Comparison of ENCODE assay signal across 11 mouse cellular contexts in the genomic region with DNA sequence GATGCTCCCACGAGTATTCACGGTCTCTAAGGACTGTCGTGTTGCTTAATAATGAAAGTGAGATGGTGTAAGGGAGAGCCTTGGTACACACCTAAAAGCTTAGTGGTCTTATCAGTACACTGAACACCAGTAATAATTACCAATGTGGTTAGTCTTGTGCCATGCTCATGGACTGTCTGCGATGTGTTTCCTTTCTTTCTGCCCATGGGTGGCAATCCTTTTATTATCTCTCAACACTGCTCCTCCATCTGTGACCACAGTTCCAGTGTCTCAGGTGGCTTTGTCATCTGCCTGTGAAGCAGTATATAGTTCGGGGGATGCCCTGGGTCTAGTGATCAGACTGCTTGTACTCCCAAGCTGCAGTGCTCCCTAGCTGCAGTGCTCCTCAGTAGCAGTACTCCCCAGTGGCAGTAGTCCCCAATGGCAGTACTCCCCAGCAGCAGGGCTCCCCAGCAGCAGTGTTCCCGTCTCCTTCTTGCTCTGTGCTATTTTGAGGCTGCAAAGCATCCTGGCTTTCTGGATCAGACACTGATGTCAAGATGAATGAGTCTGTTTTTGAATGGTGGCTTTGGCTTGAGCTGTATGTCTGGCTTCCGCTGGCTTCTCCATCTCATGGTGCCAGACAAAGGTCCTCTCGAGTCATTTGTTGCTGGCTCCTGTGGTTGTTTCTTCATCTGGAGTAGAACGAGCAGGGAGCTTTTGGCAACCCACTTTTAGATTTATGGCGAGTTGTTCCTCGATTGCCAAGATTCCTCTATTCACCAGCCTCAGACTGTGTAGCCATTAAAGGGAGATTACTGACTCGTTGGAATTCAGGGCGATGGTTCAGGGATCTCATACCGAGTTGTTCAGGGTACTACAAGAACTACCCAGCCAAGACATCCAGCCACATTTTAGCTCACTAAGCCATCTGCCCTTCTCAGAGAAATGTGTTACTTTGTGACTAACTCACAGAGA.
DNase-seq lines count a peak whose midpoint lies in the region; ATAC-seq and TF ChIP-seq lines count a peak whose summit lies in the region.
"Had no signal": no experiment of that assay in that cellular context is flagged by ENCODE, and none has a peak within 500 bp of the region (broad histone marks: within the 10 kb centered on the region; RNA-seq: fewer than 3 reads in every experiment).

No protein-coding gene starts in this region.

- no peak for TF ChIP-seq CTCF in layer of hippocampus, adult 2 months (conservative IDR thresholded peaks at IDR 0.05)
- TF ChIP-seq CTCF in Patski (IDR thresholded peaks at IDR 0.05) = no peak

- no peaks in the 10 kb centered on the region for H3K27me3 ChIP-seq in Patski
- H3K27me3 ChIP-seq in lung, embryonic 16.5 days (ENCODE audit: control insufficient read depth, insufficient read depth, low read depth, low read length) = no peaks in the 10 kb centered on the region
- H3K27me3 ChIP-seq: embryonic facial prominence, embryonic 15.5 days had no signal

- H3K9me3 ChIP-seq in lung, embryonic 16.5 days (ENCODE audit: control insufficient read depth, low read length) = no peaks in the 10 kb centered on the region
- H3K9me3 ChIP-seq: embryonic facial prominence, embryonic 15.5 days; midbrain, embryonic 10.5 days had no signal

- no peak overlapping the region for H3K4me3 ChIP-seq in layer of hippocampus, adult 2 months
- H3K4me3 ChIP-seq in lung, embryonic 16.5 days (ENCODE audit: low read length) = no peak overlapping the region
- H3K4me3 ChIP-seq: embryonic facial prominence, embryonic 15.5 days; midbrain, embryonic 10.5 days had no signal

- peak; percentile 79 for ATAC-seq in Patski
- 0 out of 2 replicates have a peak, but pooled peaks have one; percentile 19 for ATAC-seq in lung, embryonic 16.5 days (ENCODE audit: low read depth)
- ATAC-seq: inflammation-experienced regulatory T-cells, adult 6 months had no signal

- no peaks in the 10 kb centered on the region for H3K36me3 ChIP-seq in lung, embryonic 16.5 days (ENCODE audit: control insufficient read depth, insufficient read depth, low read length)
- H3K36me3 ChIP-seq: embryonic facial prominence, embryonic 15.5 days; midbrain, embryonic 10.5 days had no signal

- H3K4me2 ChIP-seq in lung, embryonic 16.5 days (ENCODE audit: low read depth, low read length) = no peak overlapping the region
- H3K4me2 ChIP-seq: embryonic facial prominence, embryonic 15.5 days had no signal

- CTCF ChIA-PET in Patski (lab: Charles Lee) = interaction anchor here (0.8 to 1.3 kb wide), 3 partner anchors 10 to 31 kb away, joined by 3 to 4 read pairs (median 3); no protein-coding TSS in a partner anchor

- POLR2A ChIA-PET in Patski (lab: Charles Lee) = no interaction called here

- 59% methylated on average over 14 of the region's 14 CpGs for WGBS in lung, embryonic 16.5 days

- no peak overlapping the region for H3K9ac ChIP-seq in lung, embryonic 16.5 days (ENCODE audit: low read length)
- H3K9ac ChIP-seq: embryonic facial prominence, embryonic 15.5 days had no signal

- peak overlapping the region; percentile 48; the same call in 1 of the 2 replicates for H3K27ac ChIP-seq in layer of hippocampus, adult 2 months
- H3K27ac ChIP-seq in lung, embryonic 16.5 days (ENCODE audit: low read length) = peak overlapping the region; percentile 18; the same call in 1 of the 2 replicates
- H3K27ac ChIP-seq: embryonic facial prominence, embryonic 15.5 days; midbrain, embryonic 10.5 days had no signal

- DNase-seq in adrenal gland, postnatal 14 days = peak; percentile 18
- no peak for DNase-seq in adrenal gland, postnatal 25 days
- DNase-seq in layer of hippocampus, adult 2 months (ENCODE audit: low spot score in 2 of 2) = peak in 1 of 2 experiments; percentile 32
- no peak for DNase-seq in layer of hippocampus, adult 9-10 months (ENCODE audit: low spot score)
- DNase-seq in Patski (ENCODE audit: low read depth, low spot score) = peak; percentile 89
- DNase-seq in spleen, adult 12 weeks (ENCODE audit: low spot score) = no peak
- no peak for DNase-seq in c-Kit-positive CD71-positive TER-119-positive erythroid progenitor cells, embryonic 14.5 days (ENCODE audit: low spot score)

- H3K4me1 ChIP-seq in lung, embryonic 16.5 days (replicated peaks; ENCODE audit: control insufficient read depth, insufficient read depth, low read length) = peaks cover 12% of the 10 kb centered on the region; the same call in 1 of the 2 replicates
- H3K4me1 ChIP-seq: midbrain, embryonic 10.5 days had no signal

- in situ Hi-C loops in Patski (cut with MboI; ENCODE audit: low pct_unique_long_range_greater_than_20kb) = no loop called here

Comparison
In these comparisons a context has a peak if more than half of its experiments do, and no peak if none do; other contexts are left out.
1. DNase-seq: peak in adrenal gland, postnatal 14 days (single experiment) and Patski (single experiment); none in adrenal gland, postnatal 25 days (single experiment), layer of hippocampus, adult 9-10 months (single experiment), spleen, adult 12 weeks (single experiment) and c-Kit-positive CD71-positive TER-119-positive erythroid progenitor cells, embryonic 14.5 days (single experiment).